Comparison of ENCODE assay signal across 8 mouse cellular contexts in genomic region chr14:13961401-13962112, GRCm38 (mm10). TPM values are rescaled to one million over a fixed set of nuclear protein-coding genes. Genes with fewer than 3 reads are reported as not detected.
DNase-seq lines count a peak whose midpoint lies in the region; ATAC-seq and TF ChIP-seq lines count a peak whose summit lies in the region.

TSS of gene Atxn7 (plus strand) at chr14:13961440.
TSS of gene Thoc7 (minus strand) at chr14:13961852.

- H3K9me3 ChIP-seq in forebrain, postnatal 0 days (ENCODE audit: low read length), result no peaks in the 10 kb centered on the region

- H3K36me3 ChIP-seq in forebrain, postnatal 0 days (ENCODE audit: insufficient read depth), result no peaks in the 10 kb centered on the region

- peak within 1 kb of the TSS; percentile 51 for H3K27ac ChIP-seq in cerebellum, adult 2 months (ENCODE audit: insufficient read depth, low read length)
- H3K27ac ChIP-seq in forebrain, postnatal 0 days (ENCODE audit: low read depth, low read length), result peak within 1 kb of the TSS; percentile 86

- H3K9ac ChIP-seq in forebrain, postnatal 0 days, result peak within 1 kb of the TSS; percentile 98

- no peak for TF ChIP-seq CTCF in cerebellum, adult 2 months (IDR thresholded peaks at IDR 0.05; ENCODE audit: borderline replicate concordance, insufficient read depth, low read depth, low read length)
- no peak for TF ChIP-seq CTCF in forebrain, postnatal 0 days (IDR thresholded peaks at IDR 0.05; ENCODE audit: low read depth)

- WGBS in cerebellum, adult 2 months, result 2% methylated on average over 56 of the region's 56 CpGs
- WGBS in forebrain, postnatal 0 days, result 3% methylated on average over 45 of the region's 56 CpGs

- 0 out of 2 replicates have a peak, but pooled peaks have one; percentile 1 for TF ChIP-seq POLR2A in cerebellum, adult 2 months (IDR thresholded peaks at IDR 0.05; ENCODE audit: borderline replicate concordance, insufficient read depth, low read length)

- no peaks in the 10 kb centered on the region for H3K27me3 ChIP-seq in cerebellum, adult 2 months (ENCODE audit: control insufficient read depth, insufficient read depth, low read length)
- H3K27me3 ChIP-seq in forebrain, postnatal 0 days (ENCODE audit: insufficient read depth, low read length), result no peaks in the 10 kb centered on the region

- H3K4me3 ChIP-seq in cerebellum, adult 2 months (replicated peaks; ENCODE audit: insufficient read depth, low read depth, low read length), result peak within 1 kb of the TSS; percentile 96
- peak within 1 kb of the TSS; percentile 82 for H3K4me3 ChIP-seq in forebrain, postnatal 0 days (ENCODE audit: low read depth, low read length)

- H3K4me2 ChIP-seq in forebrain, postnatal 0 days (ENCODE audit: low read depth), result peak within 1 kb of the TSS; percentile 83

- peak; percentile 30 for ATAC-seq in forebrain, postnatal 0 days

- peaks cover 7% of the 10 kb centered on the region for H3K4me1 ChIP-seq in cerebellum, adult 2 months (ENCODE audit: control insufficient read depth, insufficient read depth, low read length)
- H3K4me1 ChIP-seq in forebrain, postnatal 0 days (ENCODE audit: insufficient read depth), result peaks cover 8% of the 10 kb centered on the region; the same call in 1 of the 2 replicates

- peak; percentile 17 for DNase-seq in MN1 (ENCODE audit: low spot score)
- peak; percentile 56 to 72 for DNase-seq in cerebellum, adult 2 months
- peak; percentile 33 for DNase-seq in forebrain, postnatal 0 days
- DNase-seq in heart, postnatal 4 days, result peak; percentile 51
- peak; percentile 52 to 61 for DNase-seq in layer of hippocampus, postnatal 10 days (ENCODE audit: low spot score in 2 of 2)
- DNase-seq in lung, postnatal 14 days, result peak; percentile 47
- DNase-seq in retina, postnatal 1 day, result peak; percentile 59
- DNase-seq in urinary bladder, postnatal 25 days (ENCODE audit: low spot score), result peak; percentile 52

RNA-seq across cellular contexts. Expression of gene Atxn7, which starts in this region (rescaled TPM):
- polyA plus RNA-seq in cerebellum, adult 2 months (2012; rRNA removed), result 24.0 and 24.9 TPM in 2 replicates
- 9.2 and 14.4 TPM in 2 replicates for total RNA-seq in forebrain, postnatal 0 days (2014; rRNA removed)
- 1.0 and 2.2 TPM in 2 replicates for polyA plus RNA-seq in forebrain, postnatal 0 days (2015; fragmentation: Nextera tagmentation; extraction: Ambion mirVana)
- 10 to 100 TPM; 17.2 to 22.8 TPM for total RNA-seq in heart, postnatal 4 days (2021)
- 10 to 100 TPM; 18.8 to 26.8 TPM for total RNA-seq in layer of hippocampus, postnatal 10 days (2021)

RNA-seq across cellular contexts. Expression of gene Thoc7, which starts in this region (rescaled TPM):
- 109 and 116 TPM in 2 replicates for polyA plus RNA-seq in cerebellum, adult 2 months (2012; rRNA removed)
- 90.7 and 105 TPM in 2 replicates for total RNA-seq in forebrain, postnatal 0 days (2014; rRNA removed)
- 189 and 216 TPM in 2 replicates for polyA plus RNA-seq in forebrain, postnatal 0 days (2015; fragmentation: Nextera tagmentation; extraction: Ambion mirVana)
- total RNA-seq in heart, postnatal 4 days (2021), result 100 to 1,000 TPM; 133 to 142 TPM
- total RNA-seq in layer of hippocampus, postnatal 10 days (2021), result 100 to 1,000 TPM; 109 to 128 TPM

Comparison
In these comparisons a context has a peak if more than half of its experiments do, and no peak if none do; other contexts are left out.
1. Peak in every context shown above with its lines: DNase-seq, ATAC-seq, H3K4me3 ChIP-seq and H3K27ac ChIP-seq.